Mouse (Mus musculus) stomach, postnatal 0 days (tissue): ENCODE results near the gene Pcyt2.

Experiments used
- CTCF ChIP-seq: IDR thresholded peaks from 2 replicates; pipeline ENCODE4 v1.5.1; 2016; ENCODE audit warnings: antibody characterized with exemption, low read depth, mild to moderate bottlenecking, moderate library complexity
- EP300 ChIP-seq: optimal IDR thresholded peaks from 2 replicates; pipeline ENCODE3; 2016; ENCODE audit warnings: antibody characterized with exemption

DNA sequence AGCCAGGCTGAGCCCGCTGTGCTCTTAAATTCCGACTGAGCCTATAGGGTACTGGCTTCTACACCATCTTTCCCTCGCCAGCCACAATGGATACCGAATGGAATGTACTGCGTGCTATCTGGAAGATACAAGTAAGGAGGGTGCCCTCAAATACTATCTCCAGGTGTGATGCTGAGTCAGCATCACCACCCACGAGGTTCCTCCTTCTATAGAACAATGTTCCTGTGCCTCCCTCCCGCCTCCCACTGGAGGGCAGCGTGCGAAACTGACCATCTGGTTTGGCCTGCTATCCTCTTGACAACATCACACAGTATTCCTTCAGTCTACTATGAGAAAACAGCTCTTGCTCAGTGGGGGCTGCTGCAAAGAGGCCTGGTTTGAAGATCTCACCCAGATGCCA, 52.6 kb downstream of the Pcyt2 start:
- TF ChIP-seq CTCF (peak; percentile 26; the same call in 1 of the 2 replicates), EP300 (no peak)
